Mouse (Mus musculus): ENCODE measurements around the gene Arhgef15. TPM values are rescaled to one million over a fixed set of nuclear protein-coding genes. Genes with fewer than 3 reads are reported as not detected.

Arhgef15 gene
- total and polyA plus RNA-seq, 2 experiments from 2014 or later, result 21.2 to 25.7 TPM

DNA sequence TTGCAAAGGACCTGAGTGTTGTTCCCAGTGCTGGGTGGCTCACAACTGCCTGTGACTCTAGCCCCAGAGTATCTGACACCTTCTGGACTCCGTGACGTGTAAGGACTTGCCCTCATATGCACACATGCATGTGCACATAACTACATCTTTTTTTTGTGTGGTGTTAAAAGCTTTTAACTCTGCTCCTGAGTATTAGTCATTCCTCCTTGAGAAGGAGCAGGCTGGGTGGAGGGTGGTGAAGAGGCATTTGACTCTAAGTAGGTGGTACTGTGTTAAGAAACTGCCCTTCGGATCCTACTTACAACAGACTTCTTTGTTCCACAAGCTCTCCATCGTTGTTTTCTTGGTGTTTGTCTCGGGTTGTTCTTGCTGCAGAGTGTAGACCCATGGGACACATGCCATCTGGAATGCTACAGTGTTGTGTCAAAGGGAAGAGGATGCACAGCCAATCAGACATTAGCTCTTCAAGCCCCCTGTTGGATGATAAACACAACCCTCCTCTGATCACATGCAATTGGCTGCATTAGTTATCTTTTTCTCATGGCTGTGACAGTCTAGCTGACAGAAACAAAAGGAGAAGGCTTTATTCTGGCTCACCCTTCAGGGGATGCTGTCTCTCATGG lies 23.3 kb downstream of the Arhgef15 start:
- TF ChIP-seq CTCF (IDR thresholded peaks at IDR 0.05; ENCODE audit: low read depth), result no peak
- Histone ChIP-seq H3K36me3 (ENCODE audit: insufficient read depth, low read length) (no peaks in the 10 kb centered on the region), H3K9ac (replicated peaks; ENCODE audit: low read length) (no peak overlapping the region), H3K27ac (no peak overlapping the region), H3K4me1 (ENCODE audit: insufficient read depth, low read length) (no peaks in the 10 kb centered on the region), H3K4me3 (ENCODE audit: low read length) (no peak overlapping the region), H3K9me3 (ENCODE audit: low read length) (no peaks in the 10 kb centered on the region), H3K27me3 (ENCODE audit: insufficient read depth, low read length) (no peaks in the 10 kb centered on the region), H3K4me2 (ENCODE audit: low read depth, low read length) (no peak overlapping the region)
- peak; percentile 36 for DNase-seq (ENCODE audit: low spot score)
- 55% methylated on average over 5 of the region's 5 CpGs for WGBS
- peak; percentile 43; the same call in 1 of the 2 replicates for ATAC-seq

DNA sequence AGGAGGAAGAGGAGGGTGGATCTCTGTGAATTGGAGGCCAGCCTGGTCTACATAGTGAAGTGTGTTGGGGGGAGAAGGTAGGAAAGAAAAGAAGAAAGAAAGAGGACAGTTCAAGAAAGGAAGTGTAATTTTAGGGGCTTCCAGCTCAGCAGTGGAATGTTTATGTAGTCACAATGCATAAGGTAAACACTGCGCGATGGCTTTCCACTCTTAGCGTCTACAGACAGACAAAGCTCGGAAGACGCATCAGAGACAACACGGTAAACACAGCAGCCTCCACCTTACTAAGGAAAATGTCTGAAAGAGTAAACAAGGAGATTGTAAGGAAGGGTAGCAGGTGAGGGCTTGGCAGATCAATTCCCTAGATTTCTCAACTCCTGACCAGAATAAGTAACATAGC lies 27.3 kb downstream of the Arhgef15 start:
- Histone ChIP-seq H3K4me2 (ENCODE audit: low read depth, low read length) (no peak overlapping the region), H3K27me3 (ENCODE audit: insufficient read depth, low read length) (no peaks in the 10 kb centered on the region), H3K9ac (replicated peaks; ENCODE audit: low read length) (no peak overlapping the region), H3K4me3 (ENCODE audit: low read length) (no peak overlapping the region), H3K36me3 (ENCODE audit: insufficient read depth, low read length) (no peaks in the 10 kb centered on the region), H3K4me1 (ENCODE audit: insufficient read depth, low read length) (no peaks in the 10 kb centered on the region), H3K9me3 (ENCODE audit: low read length) (no peaks in the 10 kb centered on the region), H3K27ac (no peak overlapping the region)
- no peak for TF ChIP-seq CTCF (IDR thresholded peaks at IDR 0.05; ENCODE audit: low read depth)
- ATAC-seq (no peak), DNase-seq (ENCODE audit: low spot score) (no peak)
- 89% methylated on average over 6 of the region's 6 CpGs for WGBS

DNA sequence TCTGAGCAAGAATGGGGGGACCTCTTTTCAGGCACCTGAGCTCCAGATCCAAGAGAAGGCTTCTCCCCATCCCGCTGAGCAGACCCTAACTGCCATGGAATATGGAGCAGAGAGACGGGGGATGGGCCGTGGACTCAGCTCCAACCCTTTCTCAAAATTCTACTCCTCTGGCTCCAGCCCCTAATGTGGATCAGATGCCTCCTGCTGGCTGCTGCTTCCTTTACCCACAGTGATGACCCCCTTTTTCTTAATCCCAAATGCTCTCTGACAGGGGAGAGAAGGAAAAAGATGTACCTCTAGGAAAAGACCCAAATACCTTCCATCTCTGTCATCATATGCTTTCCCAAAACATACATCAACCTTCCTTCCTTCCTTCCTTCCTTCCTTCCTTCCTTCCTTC lies 30.3 kb downstream of the Arhgef15 start, which contains the start of gene Odf4:
Gene Odf4 (minus strand): TSS at position 101 of the 400 bp plus-strand sequence.
- H3K9me3 ChIP-seq (ENCODE audit: low read length), result no peaks in the 10 kb centered on the region
- DNase-seq (ENCODE audit: low spot score) (no peak), ATAC-seq (no peak)
- H3K4me2 ChIP-seq (ENCODE audit: low read depth, low read length), result no peak within 1 kb of the TSS
- H3K9ac ChIP-seq (replicated peaks; ENCODE audit: low read length), result no peak within 1 kb of the TSS
- no peak within 1 kb of the TSS for H3K4me3 ChIP-seq (ENCODE audit: low read length)
- TF ChIP-seq CTCF (IDR thresholded peaks at IDR 0.05; ENCODE audit: low read depth), result no peak
- H3K27me3 ChIP-seq (ENCODE audit: insufficient read depth, low read length), result no peaks in the 10 kb centered on the region
- H3K4me1 ChIP-seq (ENCODE audit: insufficient read depth, low read length), result no peaks in the 10 kb centered on the region
- no peak within 1 kb of the TSS for H3K27ac ChIP-seq
- H3K36me3 ChIP-seq (ENCODE audit: insufficient read depth, low read length), result no peaks in the 10 kb centered on the region
- WGBS, result 87% methylated on average over 3 of the region's 3 CpGs

GRCm38 (mm10) chr11:68924749-68925148 lies 32.5 kb downstream of the Arhgef15 start:
- H3K4me2 ChIP-seq (ENCODE audit: low read depth, low read length), result no peak overlapping the region
- H3K36me3 ChIP-seq (ENCODE audit: insufficient read depth, low read length), result no peaks in the 10 kb centered on the region
- H3K27me3 ChIP-seq (ENCODE audit: insufficient read depth, low read length), result no peaks in the 10 kb centered on the region
- H3K4me3 ChIP-seq (ENCODE audit: low read length), result no peak overlapping the region
- no peak for TF ChIP-seq CTCF (IDR thresholded peaks at IDR 0.05; ENCODE audit: low read depth)
- WGBS, result 83% methylated on average over 2 of the region's 2 CpGs
- H3K4me1 ChIP-seq (ENCODE audit: insufficient read depth, low read length), result no peaks in the 10 kb centered on the region
- no peak for ATAC-seq
- no peaks in the 10 kb centered on the region for H3K9me3 ChIP-seq (ENCODE audit: low read length)
- no peak for DNase-seq (ENCODE audit: low spot score)
- H3K9ac ChIP-seq (replicated peaks; ENCODE audit: low read length), result no peak overlapping the region
- no peak overlapping the region for H3K27ac ChIP-seq

GRCm38 (mm10) chr11:68923191-68923590 lies 34.1 kb downstream of the Arhgef15 start:
- Histone ChIP-seq H3K4me1 (ENCODE audit: insufficient read depth, low read length) (no peaks in the 10 kb centered on the region), H3K4me3 (ENCODE audit: low read length) (no peak overlapping the region), H3K9ac (replicated peaks; ENCODE audit: low read length) (no peak overlapping the region), H3K27me3 (ENCODE audit: insufficient read depth, low read length) (no peaks in the 10 kb centered on the region), H3K27ac (no peak overlapping the region), H3K4me2 (ENCODE audit: low read depth, low read length) (no peak overlapping the region), H3K36me3 (ENCODE audit: insufficient read depth, low read length) (no peaks in the 10 kb centered on the region), H3K9me3 (ENCODE audit: low read length) (no peaks in the 10 kb centered on the region)
- TF ChIP-seq CTCF (IDR thresholded peaks at IDR 0.05; ENCODE audit: low read depth), result no peak
- DNase-seq (ENCODE audit: low spot score), result no peak
- WGBS, result 64% methylated on average over 3 of the region's 3 CpGs
- ATAC-seq, result no peak

DNA sequence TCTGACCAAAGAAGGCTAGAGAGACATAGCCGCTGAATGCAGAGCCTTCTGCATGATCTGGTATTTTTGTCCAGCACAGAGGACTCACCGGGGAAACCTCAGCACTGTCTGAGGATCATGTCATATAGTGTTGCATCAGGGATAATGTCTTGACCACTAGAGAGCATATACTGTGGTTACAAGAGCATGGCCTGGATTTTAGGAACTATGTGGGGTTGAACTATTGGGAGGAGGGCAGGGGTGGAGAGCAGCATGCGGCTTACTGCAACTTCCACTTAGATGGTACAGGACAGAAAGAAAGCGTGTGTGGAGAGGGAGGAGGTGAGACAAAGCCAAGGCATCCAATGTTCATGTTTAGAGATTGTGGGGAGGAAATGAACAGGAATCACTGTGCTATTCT lies 42.7 kb downstream of the Arhgef15 start:
- H3K27me3 ChIP-seq (ENCODE audit: insufficient read depth, low read length), result no peaks in the 10 kb centered on the region
- 92% methylated on average over 4 of the region's 4 CpGs for WGBS
- no peak overlapping the region for H3K27ac ChIP-seq
- no peak overlapping the region for H3K9ac ChIP-seq (replicated peaks; ENCODE audit: low read length)
- no peaks in the 10 kb centered on the region for H3K4me1 ChIP-seq (ENCODE audit: insufficient read depth, low read length)
- no peak overlapping the region for H3K4me3 ChIP-seq (ENCODE audit: low read length)
- no peak for DNase-seq (ENCODE audit: low spot score)
- no peaks in the 10 kb centered on the region for H3K36me3 ChIP-seq (ENCODE audit: insufficient read depth, low read length)
- no peaks in the 10 kb centered on the region for H3K9me3 ChIP-seq (ENCODE audit: low read length)
- TF ChIP-seq CTCF (IDR thresholded peaks at IDR 0.05; ENCODE audit: low read depth), result no peak
- H3K4me2 ChIP-seq (ENCODE audit: low read depth, low read length), result no peak overlapping the region
- no peak for ATAC-seq

- no peak overlapping the region for H3K27ac ChIP-seq
- H3K4me2 ChIP-seq (ENCODE audit: low read depth, low read length), result no peak overlapping the region
- no peak overlapping the region for H3K9ac ChIP-seq (replicated peaks; ENCODE audit: low read length)
- no peaks in the 10 kb centered on the region for H3K4me1 ChIP-seq (ENCODE audit: insufficient read depth, low read length)
- DNase-seq (ENCODE audit: low spot score) (no peak), ATAC-seq (no peak)
- 66% methylated on average over 14 of the region's 14 CpGs for WGBS
- no peaks in the 10 kb centered on the region for H3K36me3 ChIP-seq (ENCODE audit: insufficient read depth, low read length)
- H3K27me3 ChIP-seq (ENCODE audit: insufficient read depth, low read length), result no peaks in the 10 kb centered on the region
- H3K9me3 ChIP-seq (ENCODE audit: low read length), result no peaks in the 10 kb centered on the region
- H3K4me3 ChIP-seq (ENCODE audit: low read length), result no peak overlapping the region
- no peak for TF ChIP-seq CTCF (IDR thresholded peaks at IDR 0.05; ENCODE audit: low read depth)
These were observed 45.6 kb downstream of the Arhgef15 start for GRCm38 (mm10) chr11:68911531-68912177.

Measured in hindbrain, postnatal 0 days (tissue).